Mouse (Mus musculus): ENCODE results near the gene Rell1. TPM values are rescaled to one million over a fixed set of nuclear protein-coding genes. Genes with fewer than 3 reads are reported as not detected.

Rell1 gene
- polyA plus RNA-seq, 1 experiment from 2014 or later: 9.0 TPM

DNA sequence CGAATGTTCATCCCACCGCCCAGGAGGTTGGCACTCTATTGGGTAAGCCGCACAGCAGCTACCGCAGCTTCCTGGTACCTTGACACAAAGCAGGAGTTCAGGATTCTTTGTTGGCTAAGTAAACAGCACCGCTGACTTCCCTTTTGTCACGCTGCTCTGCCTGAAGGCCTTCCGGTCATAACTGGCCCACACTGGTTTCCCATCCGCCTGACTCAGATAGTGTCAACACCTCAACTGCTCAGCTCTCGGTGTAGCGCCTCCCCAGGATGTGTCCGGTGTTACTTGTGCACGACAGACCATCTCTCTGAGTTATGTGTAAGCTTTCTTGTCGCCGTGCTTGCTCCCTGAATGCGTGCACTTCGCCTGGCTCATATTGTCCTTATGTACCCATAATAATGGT lies 93.8 kb downstream of the Rell1 start:
- H3K36me3 ChIP-seq (ENCODE audit: control insufficient read depth, insufficient read depth, low read length): no peaks in the 10 kb centered on the region

GRCm38 (mm10) chr5:63872176-63872932 lies 96.3 kb downstream of the Rell1 start:
- Histone ChIP-seq H3K4me2 (no peak overlapping the region), H3K9me3 (ENCODE audit: control insufficient read depth, low read length) (no peaks in the 10 kb centered on the region), H3K27me3 (replicated peaks; ENCODE audit: control insufficient read depth, insufficient read depth, low read length) (no peaks in the 10 kb centered on the region), H3K36me3 (ENCODE audit: control insufficient read depth, insufficient read depth, low read length) (no peaks in the 10 kb centered on the region), H3K27ac (ENCODE audit: low read depth, low read length) (no peak overlapping the region), H3K4me3 (ENCODE audit: low read depth, low read length) (no peak overlapping the region), H3K4me1 (replicated peaks; ENCODE audit: control insufficient read depth, insufficient read depth, low read length) (no peaks in the 10 kb centered on the region; the same call in 1 of the 2 replicates), H3K9ac (ENCODE audit: low read depth, low read length) (no peak overlapping the region)
- DNase-seq (ENCODE audit: low spot score) (no peak), ATAC-seq (replicated peaks; ENCODE audit: low FRiP score) (no peak)
- 70% methylated on average over 17 of the region's 17 CpGs for WGBS

More for the DNA sequence above, 93.8 kb downstream of the Rell1 start:
- Histone ChIP-seq H3K9ac (ENCODE audit: low read depth, low read length) (no peak overlapping the region), H3K4me3 (ENCODE audit: low read depth, low read length) (no peak overlapping the region), H3K4me1 (replicated peaks; ENCODE audit: control insufficient read depth, insufficient read depth, low read length) (no peaks in the 10 kb centered on the region), H3K4me2 (no peak overlapping the region), H3K9me3 (ENCODE audit: control insufficient read depth, low read length) (no peaks in the 10 kb centered on the region), H3K27ac (ENCODE audit: low read depth, low read length) (no peak overlapping the region; the same call in 1 of the 2 replicates), H3K27me3 (replicated peaks; ENCODE audit: control insufficient read depth, insufficient read depth, low read length) (no peaks in the 10 kb centered on the region)
- DNase-seq (ENCODE audit: low spot score) (no peak), ATAC-seq (replicated peaks; ENCODE audit: low FRiP score) (peak; percentile 51; the same call in 1 of the 2 replicates)
- 65% methylated on average over 16 of the region's 16 CpGs for WGBS

DNA sequence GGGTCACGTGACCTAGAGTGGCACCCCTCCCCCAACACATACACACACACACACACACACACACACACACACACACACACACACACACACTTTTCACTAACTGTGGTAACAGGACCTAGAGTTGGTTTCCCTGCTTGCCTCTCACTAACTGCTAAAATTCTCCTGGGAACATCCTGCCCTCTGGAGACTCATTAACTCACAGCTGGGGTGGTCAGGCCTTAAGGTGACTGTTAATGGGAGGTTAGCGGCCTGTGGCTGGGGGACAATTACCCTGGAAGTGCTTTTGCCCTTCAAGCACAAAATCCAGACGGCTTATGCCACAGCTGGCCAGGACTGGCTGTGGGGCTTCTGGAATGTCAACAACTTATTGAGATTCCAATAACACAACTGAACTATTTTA lies 101.3 kb downstream of the Rell1 start:
- H3K27ac ChIP-seq (ENCODE audit: low read depth, low read length): no peak overlapping the region
- DNase-seq (ENCODE audit: low spot score) (no peak), ATAC-seq (replicated peaks; ENCODE audit: low FRiP score) (0 out of 2 replicates have a peak, but pooled peaks have one; percentile 23)

GRCm38 (mm10) chr5:63858901-63859300 lies 109.8 kb downstream of the Rell1 start:
- Histone ChIP-seq H3K4me3 (ENCODE audit: low read depth, low read length) (no peak overlapping the region), H3K4me1 (replicated peaks; ENCODE audit: control insufficient read depth, insufficient read depth, low read length) (no peaks in the 10 kb centered on the region)
- ATAC-seq (replicated peaks; ENCODE audit: low FRiP score): no peak

More for the DNA sequence above, 101.3 kb downstream of the Rell1 start:
- H3K27me3 ChIP-seq (replicated peaks; ENCODE audit: control insufficient read depth, insufficient read depth, low read length): no peaks in the 10 kb centered on the region
- H3K4me1 ChIP-seq (replicated peaks; ENCODE audit: control insufficient read depth, insufficient read depth, low read length): peaks cover 3% of the 10 kb centered on the region; the same call in 1 of the 2 replicates
- H3K9me3 ChIP-seq (ENCODE audit: control insufficient read depth, low read length): no peaks in the 10 kb centered on the region
- no peak overlapping the region for H3K4me2 ChIP-seq
- 52% methylated on average over 3 of the region's 3 CpGs for WGBS
- no peak overlapping the region for H3K9ac ChIP-seq (ENCODE audit: low read depth, low read length)
- no peaks in the 10 kb centered on the region for H3K36me3 ChIP-seq (ENCODE audit: control insufficient read depth, insufficient read depth, low read length)
- no peak overlapping the region for H3K4me3 ChIP-seq (ENCODE audit: low read depth, low read length)

More at GRCm38 (mm10) chr5:63858901-63859300, 109.8 kb downstream of the Rell1 start:
- H3K27ac ChIP-seq (ENCODE audit: low read depth, low read length): no peak overlapping the region
- no peaks in the 10 kb centered on the region for H3K9me3 ChIP-seq (ENCODE audit: control insufficient read depth, low read length)
- no peaks in the 10 kb centered on the region for H3K27me3 ChIP-seq (replicated peaks; ENCODE audit: control insufficient read depth, insufficient read depth, low read length)
- DNase-seq (ENCODE audit: low spot score): no peak
- 62% methylated on average over 8 of the region's 8 CpGs for WGBS
- H3K9ac ChIP-seq (ENCODE audit: low read depth, low read length): no peak overlapping the region
- H3K36me3 ChIP-seq (ENCODE audit: control insufficient read depth, insufficient read depth, low read length): no peaks in the 10 kb centered on the region
- H3K4me2 ChIP-seq: no peak overlapping the region

Other genes with a start within 250 kb of the Rell1 start
- 11.8 and 15.4 TPM in 2 replicates for gene 0610040J01Rik, start 156.5 kb downstream of the Rell1 start, polyA plus RNA-seq (2014; fragmentation: Nextera tagmentation; extraction: Ambion mirVana)
- 54.4 and 60.3 TPM in 2 replicates for gene Pgm2, start 124.1 kb upstream of the Rell1 start, polyA plus RNA-seq (2014; fragmentation: Nextera tagmentation; extraction: Ambion mirVana)
- 25.6 and 25.9 TPM in 2 replicates for gene Tbc1d1, start 187.4 kb upstream of the Rell1 start, polyA plus RNA-seq (2014; fragmentation: Nextera tagmentation; extraction: Ambion mirVana)